Mouse (Mus musculus): Measurements from ENCODE around the gene Olfr575.

Olfr575 gene

GRCm38 (mm10) chr7:102958593-102958992 is at the start of gene Olfr575:
Gene Olfr575, minus strand, starts transcription at chr7:102958775.
- no peak for DNase-seq

DNA sequence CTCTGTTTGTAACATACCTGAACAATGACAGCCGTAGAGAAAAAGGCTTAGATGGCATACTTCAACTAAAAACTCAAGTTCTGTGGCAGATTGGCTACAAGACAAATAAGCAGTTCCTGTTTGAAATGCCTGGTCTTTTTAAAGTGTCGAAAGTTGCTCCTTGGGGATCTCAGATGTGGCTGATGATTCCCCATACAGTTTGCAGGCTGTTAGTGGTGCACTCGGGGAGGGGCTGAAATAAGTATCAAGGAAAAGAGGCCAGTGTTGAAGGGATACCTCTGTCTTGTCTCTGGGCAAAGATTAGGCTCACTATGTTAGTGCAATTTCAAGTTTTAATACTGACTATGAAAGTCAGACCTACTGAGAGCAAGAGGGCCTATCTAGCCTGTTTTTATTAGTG is 30.6 kb upstream of the Olfr575 start, which contains the start of gene Olfr578:
Gene Olfr578 (minus strand): TSS at position 101 of the 400 bp plus-strand sequence.
- DNase-seq: no peak

- DNase-seq: no peak
Measured at GRCm38 (mm10) chr7:102975843-102976242, 17.3 kb upstream of the Olfr575 start, which contains the start of gene Olfr577. Gene Olfr577, minus strand, starts transcription at chr7:102975943.

DNA sequence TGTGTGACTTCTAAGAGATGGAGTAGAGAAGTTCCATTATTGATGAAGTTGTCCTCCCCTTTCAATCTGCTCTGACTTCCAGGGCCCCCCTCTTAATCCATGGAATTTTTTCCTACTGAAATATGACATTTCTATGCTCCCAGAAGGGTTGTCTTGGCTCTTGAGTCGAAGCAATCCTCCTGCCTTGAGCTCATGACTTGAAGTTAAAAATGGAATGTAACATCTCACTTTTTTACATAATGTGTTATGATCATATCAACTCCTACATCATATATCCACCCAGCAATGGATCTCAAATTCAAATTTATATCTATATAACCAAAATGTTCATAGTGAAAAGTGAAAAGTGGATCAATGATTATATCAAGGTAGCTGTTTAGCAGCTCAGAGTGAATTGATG is 15.8 kb upstream of the Olfr575 start:
- DNase-seq: no peak

- DNase-seq: no peak
Measured at GRCm38 (mm10) chr7:102962360-102962759, 3.8 kb upstream of the Olfr575 start, which contains the start of gene Olfr576. Gene Olfr576, plus strand, starts transcription at chr7:102962660.

DNA sequence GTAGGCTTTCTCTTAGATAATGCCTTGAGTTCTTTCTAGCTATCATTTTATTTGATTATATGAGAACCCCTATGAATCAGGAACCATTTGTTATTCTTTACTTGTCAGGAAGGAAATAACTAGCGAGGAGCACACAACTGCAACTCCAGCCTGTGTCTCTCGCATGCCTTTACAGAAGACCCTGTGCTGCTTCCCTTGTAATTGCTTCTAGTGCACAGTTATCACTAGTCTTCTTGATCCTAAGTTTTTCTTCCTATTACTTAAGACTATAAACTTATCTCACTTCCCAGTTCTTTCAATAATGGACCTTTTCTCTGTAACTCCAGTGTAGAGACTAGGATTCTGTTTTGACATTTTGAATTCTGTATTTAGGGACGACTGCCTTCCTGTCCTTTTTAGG is 438 bp downstream of the Olfr575 start:
- no peak for DNase-seq

- DNase-seq: no peak
Measured at GRCm38 (mm10) chr7:102950732-102951131, 7.8 kb downstream of the Olfr575 start.

DNA sequence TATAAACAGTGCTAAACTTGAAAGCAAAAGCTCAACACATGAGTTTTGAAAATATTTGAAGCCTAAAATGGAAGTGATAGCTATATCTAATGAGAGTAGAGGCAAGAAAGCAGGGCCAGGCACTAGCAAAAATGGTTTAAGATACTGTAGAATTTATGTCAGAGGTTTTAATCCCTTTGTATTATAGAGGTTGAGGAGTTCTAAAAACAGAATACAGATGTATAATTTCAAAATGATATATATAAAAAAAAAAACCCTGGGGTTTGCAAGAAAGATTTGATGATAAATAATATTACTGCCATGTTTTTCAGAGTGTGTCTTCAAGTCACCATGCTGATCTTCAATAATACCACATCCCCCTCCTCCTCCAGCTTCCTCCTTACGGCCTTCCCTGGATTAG is 10.4 kb downstream of the Olfr575 start, which contains the start of gene Olfr574:
Gene Olfr574 (plus strand): TSS at position 301 of the 400 bp plus-strand sequence.
- DNase-seq: no peak

DNA sequence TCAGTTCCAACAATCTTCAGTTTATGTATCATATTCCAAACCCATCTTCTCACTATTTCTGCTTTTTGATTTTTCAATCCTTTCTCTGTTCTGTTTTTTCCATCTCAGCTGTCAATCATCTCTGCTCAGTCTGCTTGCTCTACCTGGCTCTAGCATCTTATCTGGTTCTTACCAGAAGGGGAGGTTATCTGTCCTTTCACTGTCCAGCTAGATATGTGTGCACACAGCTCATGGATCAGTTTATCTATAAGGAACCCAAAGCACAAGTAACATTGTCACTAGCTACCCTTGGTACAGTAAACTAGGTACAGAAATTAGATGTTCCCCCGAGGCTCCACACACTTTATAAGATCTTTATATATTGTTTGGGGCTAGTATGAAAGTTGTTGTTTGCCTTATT is 15.2 kb downstream of the Olfr575 start:
- no peak for DNase-seq

GRCm38 (mm10) chr7:102942475-102942874 is 16.1 kb downstream of the Olfr575 start, which contains the start of gene Olfr573-ps1:
Gene Olfr573-ps1, minus strand, starts transcription at chr7:102942575.
- DNase-seq: no peak

DNA sequence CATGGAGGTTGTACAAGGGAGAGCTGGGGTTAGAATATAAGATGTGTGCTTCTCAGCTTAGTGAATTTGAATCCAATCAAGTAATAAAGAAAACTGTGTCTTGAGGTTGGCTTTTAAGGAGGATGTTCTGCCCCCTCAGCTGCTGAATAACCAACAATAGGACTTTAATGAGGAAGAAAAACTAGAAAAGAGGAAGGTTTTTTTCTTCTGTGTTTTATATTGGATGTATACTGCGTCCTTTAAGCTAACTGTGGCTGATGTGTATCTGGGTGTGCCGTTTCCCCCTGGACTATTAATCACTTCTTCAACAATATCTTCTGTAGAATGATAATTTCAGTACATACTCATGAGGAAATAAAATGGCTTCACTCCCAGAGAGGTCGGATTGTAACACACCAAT is 31.5 kb downstream of the Olfr575 start:
- DNase-seq: no peak

DNA sequence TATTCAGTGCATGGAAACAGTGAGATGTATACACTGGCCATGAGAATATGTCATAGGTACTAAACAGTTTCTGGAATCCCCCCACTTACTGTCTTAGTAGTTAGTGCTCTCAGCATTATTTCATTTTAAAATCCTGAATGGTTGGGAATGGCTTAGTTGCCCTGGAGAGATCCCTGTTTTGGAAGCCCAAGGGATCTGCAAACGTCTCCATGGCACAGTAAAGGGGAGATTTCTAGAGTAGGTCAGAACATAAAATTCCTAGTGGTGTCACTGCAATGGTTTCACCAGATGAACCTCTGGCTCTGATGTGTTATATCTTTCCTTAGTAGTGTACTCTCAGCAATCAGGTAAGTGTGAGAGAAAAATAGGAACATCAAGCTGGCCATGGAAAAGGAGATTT is 34.5 kb downstream of the Olfr575 start, which contains the start of gene Olfr572:
Gene Olfr572 (plus strand): TSS at position 301 of the 400 bp plus-strand sequence.
- DNase-seq: no peak

- DNase-seq: peak in 1 of 2 experiments; percentile 4
Measured at GRCm38 (mm10) chr7:102919632-102920031, 38.9 kb downstream of the Olfr575 start.

GRCm38 (mm10) chr7:102917032-102917875 is 41.3 kb downstream of the Olfr575 start, which contains the start of gene Olfr571:
Gene Olfr571, minus strand, starts transcription at chr7:102917536.
- no peak for DNase-seq

GRCm38 (mm10) chr7:102916405-102916804 is 42.2 kb downstream of the Olfr575 start:
- no peak for DNase-seq

GRCm38 (mm10) chr7:102915261-102915660 is 43.3 kb downstream of the Olfr575 start:
- no peak for DNase-seq

All from B cell, adult 2 months (primary cell).